Mouse (Mus musculus): ENCODE results near the gene Gm10401.
A peak's percentile ranks its signal among the peaks of the same experiment; 100 is the strongest.

Gm10401 gene

DNA sequence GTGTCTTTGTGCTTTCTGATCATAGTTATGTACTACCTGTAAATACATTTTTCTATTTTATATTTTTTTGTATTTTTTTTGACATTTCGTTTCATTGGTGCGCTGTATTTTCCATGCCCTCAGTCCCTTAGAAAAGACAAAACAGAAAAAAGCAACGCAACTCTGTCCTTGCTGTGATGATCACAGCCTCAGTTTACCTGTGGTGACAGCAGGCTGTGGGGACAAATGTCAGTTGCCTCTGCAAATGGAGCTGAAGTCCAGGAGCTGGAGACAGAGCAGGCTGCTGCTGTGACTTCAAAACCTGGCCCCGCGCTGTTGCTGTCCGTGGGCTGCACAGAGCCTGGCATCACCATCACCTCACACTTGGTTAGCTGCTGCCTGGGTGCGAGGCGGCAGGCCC, at the start of gene Gm10401:
TSS of gene Gm10401 (minus strand) at position 101 of the 400 bp plus-strand sequence.
- DNase-seq (ENCODE audit: low spot score in 2 of 2) = no peak

DNA sequence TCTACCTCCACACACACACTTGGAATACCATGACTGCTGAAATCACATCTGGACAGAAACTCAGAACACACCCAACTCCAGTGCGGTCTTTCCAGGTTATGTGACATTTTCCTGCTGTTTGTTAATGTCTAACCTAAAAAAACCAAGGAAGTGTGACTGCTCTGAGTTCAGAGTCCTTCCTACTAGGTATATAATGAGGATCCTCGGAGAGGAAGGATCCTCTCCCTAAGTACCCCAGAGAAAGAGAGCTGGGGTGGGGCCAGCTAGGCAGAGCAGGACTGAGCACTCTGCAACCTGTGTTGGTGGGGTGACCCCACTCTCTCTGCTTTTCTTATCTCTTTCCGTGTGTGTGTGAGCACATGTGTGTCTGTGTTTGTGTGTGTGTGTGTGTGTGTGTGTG, 49.3 kb upstream of the Gm10401 start:
- DNase-seq (ENCODE audit: low spot score in 2 of 2) = no peak

DNA sequence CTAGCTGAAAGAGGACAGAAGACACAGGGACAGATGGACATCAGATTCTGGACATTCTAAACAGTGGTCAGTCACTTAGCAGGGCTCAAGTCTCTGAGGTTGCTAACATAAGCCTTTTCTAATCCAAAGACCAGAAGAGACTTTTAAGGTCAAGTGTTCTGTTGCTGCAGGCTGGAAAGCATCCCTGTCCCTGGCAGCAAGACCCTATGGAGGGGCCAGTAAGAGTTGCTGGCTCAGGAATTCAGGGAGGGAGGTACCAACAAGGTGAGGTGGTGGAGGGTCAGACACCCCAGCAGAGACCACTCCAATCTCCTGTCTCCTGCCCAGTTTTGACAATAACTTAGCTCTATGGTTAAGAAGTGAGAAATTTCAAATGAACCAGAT, 48.6 kb upstream of the Gm10401 start:
- DNase-seq (ENCODE audit: low spot score in 2 of 2) = no peak

DNA sequence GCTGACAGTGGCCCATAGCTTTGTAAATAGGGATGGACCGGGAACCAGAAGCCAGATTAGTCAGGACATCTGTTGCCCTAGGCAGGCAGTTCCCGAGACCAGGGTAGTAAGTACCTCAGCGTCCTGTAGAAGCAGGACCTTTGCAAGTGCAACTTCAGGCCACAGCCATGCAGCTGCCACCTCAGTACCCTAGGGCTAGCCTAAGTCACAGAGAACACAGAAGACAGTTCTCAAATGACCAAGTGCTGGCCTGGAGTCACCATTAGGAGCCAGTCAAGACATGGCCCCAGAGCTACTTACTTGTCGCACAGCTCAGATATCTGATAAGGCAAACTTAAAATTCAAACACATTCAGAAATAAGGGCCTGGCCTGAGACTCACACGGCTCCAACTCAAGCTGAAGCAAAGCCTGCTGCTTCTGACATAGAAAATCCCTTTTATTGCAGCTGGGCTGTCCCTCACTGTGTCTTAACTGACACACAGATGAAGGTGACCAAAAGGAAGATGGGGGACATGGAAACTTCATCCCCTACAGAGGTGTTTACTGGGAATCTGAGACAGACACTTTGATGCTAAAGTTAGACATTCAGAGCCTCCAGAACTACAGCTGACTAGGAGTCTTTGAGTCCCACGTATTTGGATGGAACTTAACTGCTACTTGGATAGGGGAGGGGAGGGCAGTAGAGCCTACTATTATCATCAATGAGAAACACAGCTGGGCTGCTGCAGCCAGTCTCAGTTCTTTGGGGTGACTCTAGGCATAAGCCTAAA, 48.1 kb upstream of the Gm10401 start:
- DNase-seq (ENCODE audit: low spot score in 2 of 2) = no peak

DNA sequence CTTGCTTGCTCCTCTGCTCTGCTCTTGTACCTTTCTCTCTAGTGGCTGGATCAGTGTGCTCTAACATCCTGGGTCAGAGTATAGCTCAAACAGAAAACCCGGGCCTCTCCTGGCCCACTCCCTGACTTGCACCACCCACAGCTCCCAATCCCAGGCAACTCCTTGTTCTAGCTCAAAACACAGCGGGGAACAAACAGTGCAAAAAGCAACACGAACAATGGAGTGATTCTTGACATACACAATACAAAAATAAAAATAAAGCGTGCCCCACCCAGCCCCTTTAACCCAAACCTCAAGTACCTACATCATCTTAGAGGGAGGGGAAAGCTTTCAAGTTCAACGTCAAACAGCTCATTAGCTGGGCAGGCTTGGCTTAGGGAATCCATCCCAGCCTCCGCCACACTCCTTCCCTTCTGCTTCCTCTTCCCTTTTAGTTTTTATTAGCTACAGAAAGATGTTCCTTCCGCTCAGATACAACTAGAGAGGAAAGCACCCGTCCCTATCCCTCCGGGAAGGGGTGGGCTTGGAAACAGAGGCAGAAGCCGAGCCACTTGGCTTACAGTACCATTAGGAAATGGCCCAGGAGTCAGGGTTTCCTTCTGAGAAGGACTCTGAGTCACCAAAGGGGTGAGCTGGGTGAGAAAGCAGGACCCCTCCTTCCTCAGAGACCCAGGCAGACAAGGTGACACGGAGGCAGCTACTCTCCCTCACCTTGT, 47.3 kb upstream of the Gm10401 start:
- no peak for DNase-seq (ENCODE audit: low spot score in 2 of 2)

DNA sequence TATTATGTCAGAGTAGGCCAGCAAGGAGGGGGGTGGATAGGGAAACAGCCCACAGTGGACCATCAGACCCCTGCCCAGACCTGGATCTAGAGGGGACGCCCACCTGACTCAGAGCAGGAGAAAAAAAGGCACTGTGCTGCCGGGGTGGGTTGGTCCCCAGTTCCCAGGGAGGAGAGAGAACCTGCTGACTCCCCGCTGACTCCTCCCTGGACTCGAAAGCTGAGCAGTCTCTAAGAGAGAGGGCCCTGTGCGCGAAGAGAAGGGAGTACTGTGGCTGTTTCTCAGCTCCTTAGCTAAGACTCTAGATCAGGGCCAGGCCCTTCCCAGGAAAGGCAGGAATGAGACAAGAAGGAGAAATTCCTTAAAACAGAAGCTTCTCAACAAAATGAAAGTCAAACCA, 46.4 kb upstream of the Gm10401 start:
- DNase-seq (ENCODE audit: low spot score in 2 of 2) = no peak

DNA sequence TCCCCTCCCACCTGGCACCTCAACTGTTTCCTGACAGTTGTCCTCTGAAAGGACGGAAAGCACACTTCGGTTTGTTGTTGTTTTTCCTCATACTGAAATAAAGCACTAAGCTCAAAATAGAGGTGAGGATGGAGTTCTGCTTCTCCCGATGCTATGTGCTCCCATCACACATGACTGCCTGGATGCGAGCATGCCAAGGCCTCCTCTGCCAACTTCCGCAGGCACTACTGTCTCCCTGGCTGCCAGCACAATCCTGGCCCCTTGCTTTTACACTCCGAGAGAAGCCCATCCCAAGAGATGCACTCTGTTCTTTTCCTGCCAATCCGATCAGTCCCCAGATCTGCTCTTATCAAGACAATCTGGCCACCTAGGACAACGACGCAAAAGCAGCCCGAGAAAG, 45.5 kb upstream of the Gm10401 start:
- no peak for DNase-seq (ENCODE audit: low spot score in 2 of 2)

DNA sequence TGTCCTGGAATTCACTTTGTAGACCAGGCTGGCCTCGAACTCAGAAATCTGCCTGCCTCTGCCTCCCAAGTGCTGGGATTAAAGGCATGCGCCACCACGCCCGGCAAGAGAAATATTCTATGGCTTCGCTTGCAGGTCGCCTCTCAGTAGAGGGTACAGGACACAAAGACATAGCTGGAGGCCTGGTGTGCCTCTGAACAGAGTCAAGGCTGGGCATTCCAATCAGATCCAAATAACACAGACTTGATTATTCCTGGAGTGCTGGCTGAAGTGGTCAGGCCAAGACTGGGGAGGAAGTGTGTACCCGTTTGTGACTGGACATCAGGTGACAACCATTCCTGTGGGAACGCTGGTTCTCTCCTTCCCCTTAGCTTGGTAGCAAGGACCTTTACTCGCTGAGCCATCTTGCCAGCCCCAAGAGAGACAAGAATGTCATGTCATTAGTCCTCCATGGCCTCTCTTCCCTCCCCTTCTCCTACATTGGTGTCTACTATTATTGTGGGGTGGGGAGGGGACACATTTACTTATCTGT, 44.1 kb upstream of the Gm10401 start:
- no peak for DNase-seq (ENCODE audit: low spot score in 2 of 2)

DNA sequence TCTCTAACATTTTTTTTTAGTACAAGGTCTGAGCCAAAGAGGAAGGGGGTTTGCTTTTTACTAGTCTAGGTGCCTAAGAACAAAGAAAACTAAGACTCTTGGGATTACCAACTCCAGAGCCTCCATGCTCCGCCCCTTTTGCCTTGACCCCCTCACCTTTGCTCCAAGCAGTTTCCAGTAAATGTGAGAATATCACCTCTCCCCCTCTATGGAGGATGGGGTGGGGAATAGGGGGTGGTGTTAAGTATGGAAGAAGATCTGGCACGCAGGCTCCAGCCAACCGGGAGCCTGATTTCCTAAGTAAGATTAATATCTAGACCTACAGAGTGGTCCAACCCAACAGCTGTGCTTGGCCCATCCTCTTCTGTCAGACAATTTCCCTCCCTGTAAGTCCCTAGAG, 42.6 kb upstream of the Gm10401 start:
- DNase-seq (ENCODE audit: low spot score in 2 of 2) = no peak

DNA sequence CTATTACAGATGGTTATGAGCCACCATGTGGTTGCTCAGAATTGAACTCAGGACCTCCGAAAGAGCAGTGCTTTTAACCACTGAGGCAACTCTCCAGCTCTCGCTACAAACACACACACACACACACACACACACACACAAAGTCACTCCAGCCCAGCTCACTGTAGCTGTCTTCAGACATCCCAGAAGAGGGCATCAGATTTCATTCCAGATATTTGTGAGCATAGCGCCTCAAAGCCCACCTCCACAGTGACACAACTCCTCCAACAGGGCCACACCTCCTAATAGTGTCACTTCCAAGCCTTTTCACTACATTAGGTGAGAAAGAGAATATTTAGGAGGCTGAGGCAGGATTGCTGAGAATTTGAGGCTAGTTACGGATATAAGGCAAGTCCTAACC, 41.0 kb upstream of the Gm10401 start:
- DNase-seq (ENCODE audit: low spot score in 2 of 2) = no peak

DNA sequence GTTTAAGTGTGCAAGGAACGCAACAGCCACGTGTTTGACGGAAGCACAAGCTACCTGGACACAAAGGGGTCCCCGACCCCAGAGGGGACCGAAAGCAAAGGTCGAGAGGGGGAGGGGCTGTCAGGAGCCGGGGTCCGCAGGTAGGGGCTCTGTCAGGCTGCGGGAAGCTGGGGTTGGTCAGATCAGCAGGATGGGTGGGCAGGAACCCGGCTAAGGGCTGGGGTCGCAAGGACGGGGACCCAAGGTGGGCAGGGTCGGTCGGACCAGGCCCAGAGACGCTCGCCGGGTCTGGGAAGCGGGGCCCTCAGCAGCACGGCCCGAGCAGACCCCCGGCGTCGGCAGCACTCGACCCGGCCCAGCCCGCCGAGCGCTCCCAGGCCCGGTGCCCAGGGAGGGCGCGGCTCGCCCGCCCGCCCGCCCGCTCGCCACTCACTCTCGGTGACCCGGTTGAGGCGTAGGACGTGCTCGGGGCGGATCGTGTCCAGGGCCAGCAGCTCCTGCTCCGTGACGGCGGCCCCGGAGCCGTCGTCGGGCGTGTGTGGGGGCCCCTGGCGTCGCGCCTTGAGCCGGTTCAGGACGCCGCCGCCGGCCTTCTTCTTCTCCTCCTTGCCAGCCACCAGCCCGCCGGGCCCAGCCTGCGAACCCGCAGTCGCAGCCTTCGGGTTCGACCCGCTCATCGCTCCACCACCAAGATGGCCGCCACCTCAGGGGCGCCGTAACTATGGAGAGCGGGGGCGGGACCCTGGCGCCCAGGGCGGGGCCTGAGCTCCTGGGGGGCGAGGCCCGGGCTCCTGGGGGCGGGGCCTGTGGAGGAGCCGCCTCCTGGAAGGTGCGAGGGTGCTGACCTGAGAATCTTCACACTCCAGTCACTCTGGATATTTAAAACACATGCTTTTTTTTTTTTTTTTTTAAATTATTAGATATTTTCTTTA, 36.4 kb upstream of the Gm10401 start, which contains the start of gene Unc119b:
TSS of gene Unc119b (minus strand) at position 742 of the 932 bp plus-strand sequence.
- DNase-seq (ENCODE audit: low spot score in 2 of 2) = peak; percentile 78 to 82

DNA sequence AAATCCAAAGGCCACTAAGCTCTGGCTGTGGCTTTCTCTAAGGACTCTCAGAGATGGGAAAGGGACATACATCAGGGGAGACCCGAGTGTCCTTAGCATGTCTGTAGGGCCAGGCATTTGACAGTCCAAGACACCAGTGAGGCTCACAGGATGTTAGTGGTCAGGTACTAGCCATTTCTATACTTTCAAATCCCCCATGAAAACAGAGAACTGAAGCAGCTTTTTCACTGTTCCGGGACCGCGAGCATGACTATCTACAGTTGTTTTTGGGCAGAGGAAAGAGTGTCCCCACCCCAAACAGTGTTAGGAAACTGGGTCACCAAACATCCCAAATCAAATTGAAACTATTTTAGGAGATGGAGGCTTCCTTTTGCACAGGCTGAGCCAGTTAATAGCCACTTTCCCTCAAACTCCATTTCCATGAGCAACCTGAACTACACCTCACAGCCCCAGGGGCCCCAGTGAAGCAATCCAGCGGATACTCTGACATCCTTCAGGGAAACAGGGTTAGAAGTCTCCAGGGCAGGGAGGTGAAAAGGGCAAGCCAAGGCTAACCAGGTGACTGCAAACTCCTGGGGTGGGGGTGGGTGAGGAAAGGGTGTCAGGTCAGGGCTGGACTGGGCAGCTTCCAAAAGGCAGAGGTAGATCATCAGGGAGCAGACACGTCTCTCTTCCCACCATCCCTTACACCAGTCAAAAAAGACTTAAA, 35.4 kb upstream of the Gm10401 start:
- no peak for DNase-seq (ENCODE audit: low spot score in 2 of 2)

DNA sequence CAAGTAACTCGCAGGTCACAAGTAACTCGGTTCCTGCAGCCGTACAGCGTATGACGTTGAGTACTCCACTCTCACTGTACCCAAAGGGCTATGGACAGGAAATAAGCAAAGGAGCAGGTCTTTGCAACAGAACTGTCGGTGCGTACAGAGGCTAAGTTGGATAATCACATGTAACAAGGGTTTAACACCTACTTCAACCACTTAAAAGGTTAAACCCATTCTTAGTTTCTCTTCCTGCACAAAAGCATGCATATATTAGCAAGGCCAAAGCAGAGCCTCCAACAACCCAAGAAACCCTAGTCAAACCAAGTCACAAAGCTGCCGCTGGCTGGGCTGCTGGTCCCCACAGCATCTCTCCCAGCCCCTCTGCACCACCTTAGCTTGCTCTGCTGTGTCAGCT, 34.4 kb upstream of the Gm10401 start:
- no peak for DNase-seq (ENCODE audit: low spot score in 2 of 2)

DNA sequence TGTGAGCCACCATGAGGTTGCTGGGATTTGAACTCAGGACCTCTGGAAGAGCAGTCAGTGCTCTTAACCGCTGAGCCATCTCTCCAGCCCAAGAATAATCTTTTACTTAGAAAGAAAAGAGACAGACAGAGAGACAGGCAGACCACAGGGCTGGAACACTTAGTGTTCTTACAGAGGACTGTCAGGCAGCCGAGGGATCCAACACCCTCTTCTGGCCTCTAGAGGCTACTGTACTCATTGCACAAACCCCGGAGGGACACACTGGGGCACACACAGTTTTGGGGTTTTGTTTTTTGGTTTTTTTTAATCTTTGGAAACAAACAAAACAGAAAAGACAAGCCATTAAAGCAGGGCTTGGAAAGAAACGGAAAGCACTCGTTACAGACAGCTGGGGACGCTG, 31.2 kb upstream of the Gm10401 start:
- DNase-seq (ENCODE audit: low spot score in 2 of 2) = no peak

DNA sequence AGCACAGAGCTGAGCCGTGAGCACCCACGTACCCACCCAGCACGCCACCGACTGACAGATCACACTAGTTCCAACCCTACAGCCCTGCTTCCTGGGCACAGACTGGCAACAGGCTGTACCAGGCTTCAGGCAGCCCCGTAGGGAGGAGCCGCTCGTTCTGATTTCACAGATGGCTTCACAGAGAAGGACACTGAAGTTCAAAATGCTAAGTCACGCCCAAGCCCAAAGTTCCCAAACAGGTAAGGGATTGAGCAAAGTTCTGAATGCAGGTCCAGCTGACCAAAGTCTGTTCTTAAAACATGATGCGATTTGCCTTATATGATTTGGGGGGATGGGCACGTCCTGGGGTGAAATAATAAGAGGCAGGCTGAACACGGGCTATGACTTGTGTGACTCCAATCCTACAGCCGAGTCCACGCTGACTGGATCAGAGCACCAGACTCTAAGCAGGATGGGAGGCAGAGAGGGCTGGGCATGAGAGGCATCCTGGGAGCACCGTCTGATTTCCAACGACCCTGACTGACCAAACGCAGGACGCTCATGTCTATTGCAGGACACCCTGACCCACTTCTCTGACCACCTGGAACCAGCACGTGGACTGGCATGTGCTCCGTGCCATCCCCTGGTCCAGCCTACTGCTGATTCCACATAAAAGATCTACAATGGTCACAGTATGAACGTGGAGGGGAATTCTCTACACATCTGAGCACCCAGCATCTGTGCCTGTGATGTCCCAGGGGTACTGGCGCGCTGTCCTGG, 29.5 kb upstream of the Gm10401 start:
- no peak for DNase-seq (ENCODE audit: low spot score in 2 of 2)

DNA sequence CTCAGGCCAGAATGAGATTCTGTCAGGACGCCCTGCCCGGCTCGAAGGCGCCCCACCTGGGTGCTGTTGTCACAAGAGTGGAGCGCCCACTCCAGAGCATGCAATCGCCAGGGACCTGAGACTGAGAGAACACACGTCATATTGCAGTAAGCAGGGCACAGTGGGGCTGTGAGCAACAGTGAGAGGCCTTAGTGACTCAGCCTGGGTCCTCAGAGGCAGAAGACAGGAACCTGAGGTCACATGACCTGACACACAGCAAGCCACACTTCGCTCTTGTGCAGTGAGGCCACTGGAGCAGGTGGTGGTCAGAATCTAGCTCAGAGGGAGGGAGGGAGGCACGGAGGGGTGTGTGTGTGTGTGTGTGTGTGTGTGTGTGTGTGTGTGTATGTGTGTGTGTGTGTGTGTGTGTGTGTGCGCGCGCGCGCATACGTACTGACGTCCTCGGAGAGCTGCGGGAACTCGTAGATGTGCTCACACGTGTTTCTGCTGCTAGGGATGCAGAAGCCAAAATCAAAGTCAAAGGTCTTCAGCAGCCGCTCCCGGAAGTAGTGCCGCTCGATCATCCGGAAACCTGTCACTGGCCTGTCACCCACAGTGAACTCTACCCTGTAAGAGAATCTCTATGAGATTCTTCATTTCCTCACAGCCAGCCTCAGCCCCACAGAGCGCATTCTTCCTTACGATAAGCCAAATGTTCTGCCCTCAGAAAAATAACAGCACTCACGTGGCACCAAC, 28.6 kb upstream of the Gm10401 start:
- no peak for DNase-seq (ENCODE audit: low spot score in 2 of 2)

DNA sequence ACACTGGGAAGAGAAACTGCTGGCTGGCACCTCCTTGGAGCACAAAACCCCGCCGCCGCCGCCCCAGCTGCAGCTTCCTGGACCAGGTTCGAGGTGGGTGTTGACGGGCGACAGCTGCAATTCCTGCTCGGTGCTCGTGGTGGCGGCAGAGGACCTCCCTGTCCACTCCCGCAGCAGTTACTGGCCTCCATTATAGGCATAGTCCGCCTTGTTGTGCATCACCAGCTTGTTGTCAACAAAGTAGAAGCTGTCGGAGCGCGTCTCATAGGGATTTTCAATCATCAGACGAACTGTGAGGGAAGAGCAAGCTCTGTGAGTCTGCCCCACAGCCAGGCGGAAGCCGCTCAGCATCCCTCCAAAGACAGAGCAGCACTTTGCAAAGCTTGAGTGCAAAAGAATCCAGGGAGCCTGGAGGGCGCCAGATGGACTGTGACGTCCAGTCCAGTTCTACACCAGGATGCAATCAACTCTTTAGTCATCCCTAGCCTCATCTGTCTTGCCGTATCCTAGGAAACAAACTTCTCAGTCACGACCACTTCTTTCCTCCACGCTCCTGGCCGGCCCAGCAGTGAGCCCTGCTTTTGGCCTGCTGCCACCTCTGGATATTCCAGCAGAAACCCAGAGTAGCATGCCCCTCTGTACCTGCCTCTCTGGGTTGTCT, 27.2 kb upstream of the Gm10401 start:
- peak; percentile 83 to 85 for DNase-seq (ENCODE audit: low spot score in 2 of 2)

DNA sequence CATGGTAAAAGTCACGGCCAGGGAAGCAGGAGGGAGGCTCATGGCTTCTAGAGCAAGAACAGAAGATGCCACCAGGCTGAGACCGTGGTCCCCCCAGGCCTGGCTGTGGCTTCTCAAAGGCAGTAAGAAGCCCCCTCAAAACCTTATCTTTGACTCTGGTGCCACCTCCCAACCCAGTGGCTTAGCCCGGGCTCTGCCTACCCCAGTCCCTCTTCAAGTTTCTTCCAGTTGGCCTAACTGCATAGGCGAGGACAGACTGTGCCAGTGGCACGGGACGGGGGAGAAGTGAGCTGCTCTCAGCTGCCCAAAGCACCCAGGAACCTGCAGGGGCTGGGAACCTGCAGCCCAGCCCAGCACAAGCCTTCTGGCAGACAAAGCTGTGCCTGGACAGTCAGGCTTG, 26.6 kb upstream of the Gm10401 start:
- DNase-seq (ENCODE audit: low spot score in 2 of 2) = no peak

DNA sequence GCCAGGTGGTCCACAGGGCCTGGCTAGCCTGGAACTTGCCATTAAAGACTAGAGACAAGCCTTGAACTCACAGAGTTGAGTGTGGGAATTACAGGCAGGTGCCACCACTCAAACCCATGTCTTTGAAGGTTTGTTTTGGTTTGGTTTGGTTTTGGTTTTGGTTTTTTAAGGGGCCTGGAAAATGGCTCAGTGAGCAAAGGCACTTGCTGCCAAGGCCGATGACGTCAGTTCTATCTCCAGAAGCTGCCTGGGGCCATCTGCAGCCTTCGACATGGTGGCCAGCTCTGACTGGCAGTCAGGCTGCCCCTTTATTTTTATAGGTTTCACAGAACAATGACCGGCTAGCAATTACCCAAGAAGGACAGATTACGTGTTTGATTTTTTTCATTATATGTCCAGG, 22.9 kb upstream of the Gm10401 start:
- no peak for DNase-seq (ENCODE audit: low spot score in 2 of 2)

Measured in right cerebral cortex, postnatal 36 days (tissue).